Mouse (Mus musculus): Measurements from ENCODE around the gene Abcd4.

DNA sequence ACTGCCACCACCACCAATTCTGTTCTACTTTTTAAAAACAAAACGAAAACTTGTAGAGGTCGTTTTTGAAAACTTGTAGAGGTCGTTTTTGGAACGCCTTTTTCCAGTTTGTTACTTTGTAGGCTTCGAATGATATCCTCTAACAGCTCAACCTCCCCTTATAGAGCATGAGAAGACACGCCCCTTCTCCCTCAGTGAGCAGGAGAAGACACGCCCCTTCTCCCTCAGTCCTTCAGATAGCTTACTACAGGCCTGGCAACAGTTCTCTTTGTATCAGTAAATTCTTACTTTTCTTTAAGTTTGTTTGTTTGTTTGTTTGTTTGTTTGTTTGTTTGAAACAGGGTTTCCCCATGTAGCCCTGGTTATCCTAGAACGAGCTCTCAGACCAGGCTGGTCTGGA, 62.0 kb downstream of the Abcd4 start:
- TF ChIP-seq USF1 (IDR thresholded peaks at IDR 0.05; ENCODE audit: low read depth) (no peak), CTCF (IDR thresholded peaks at IDR 0.05; ENCODE audit: control insufficient read depth, insufficient read depth, insufficient read length) (no peak), MAX (IDR thresholded peaks at IDR 0.05) (no peak), MYOG (IDR thresholded peaks at IDR 0.05; ENCODE audit: control insufficient read depth, extremely low read depth, insufficient read length) (no peak), MYOD1 (IDR thresholded peaks at IDR 0.05; ENCODE audit: control insufficient read depth, insufficient read length, low read depth) (no peak)

All from C2C12 (cell line).